Mouse (Mus musculus) intestine, embryonic 14.5 days (tissue): ENCODE results near the gene Rasgrf1. TPM values are rescaled to one million over a fixed set of nuclear protein-coding genes. Genes with fewer than 3 reads are reported as not detected.

ENCODE experiments used
- ATAC-seq: fragments of 200-750 bp; cut with Nextera tagmentation; replicated peaks from 2 replicates; pipeline ENCODE4 v1.8.0; 2017; ENCODE audit warnings: low read depth, moderate number of reproducible peaks, moderate TSS enrichment, moderate library complexity; ENCODE audit not compliant: low FRiP score, low TSS enrichment
- DNase-seq: peaks from one replicate; pipeline ENCODE4 v3.0.0-alpha.2; 2018; ENCODE audit warnings: low spot score
- H3K27ac ChIP-seq: fragments of 300-500 bp; sonication (generic); 2 replicates; pipeline ENCODE4 v1.5.1; 2014; ENCODE audit warnings: low read depth, mild to moderate bottlenecking, control low read depth
- H3K27me3 ChIP-seq: fragments of 300-500 bp; sonication (generic); replicated peaks from 2 replicates; pipeline ENCODE4 v1.6.1; 2014; ENCODE audit warnings: low read length, control low read depth; ENCODE audit not compliant: control insufficient read depth, insufficient read depth
- H3K36me3 ChIP-seq: fragments of 300-500 bp; sonication (generic); 2 replicates; pipeline ENCODE4 v1.6.1; 2014; ENCODE audit warnings: low read length, control low read depth; ENCODE audit not compliant: control insufficient read depth, insufficient read depth
- H3K4me1 ChIP-seq: fragments of 300-500 bp; sonication (generic); replicated peaks from 2 replicates; pipeline ENCODE4 v1.6.1; 2014; ENCODE audit warnings: low read length, control low read depth, mixed read lengths; ENCODE audit not compliant: control insufficient read depth, insufficient read depth
- H3K4me2 ChIP-seq: fragments of 300-500 bp; sonication (generic); 2 replicates; pipeline ENCODE4 v1.6.1; 2014; ENCODE audit warnings: low read length
- H3K4me3 ChIP-seq: fragments of 300-500 bp; sonication (generic); 2 replicates; pipeline ENCODE4 v1.5.1; 2014; ENCODE audit warnings: low read depth, low read length, control low read depth, mixed read lengths
- H3K9ac ChIP-seq: fragments of 300-500 bp; sonication (generic); 2 replicates; pipeline ENCODE4 v1.6.1; 2014; ENCODE audit warnings: mild to moderate bottlenecking, low read length
- H3K9me3 ChIP-seq: fragments of 300-500 bp; sonication (generic); 2 replicates; pipeline ENCODE4 v1.6.1; 2016; ENCODE audit warnings: low read length, control low read depth; ENCODE audit not compliant: control insufficient read depth
- WGBS: fragments of 180-500 bp; shearing (Covaris S2); extraction: QIAGEN DNeasy Blood & Tissue Kit; methylation state at CpG from one replicate; pipeline ENCODE4 v1.1.7; 2014; 5-methylcytosine and 5-hydroxymethylcytosine counted together
- polyA plus RNA-seq: library from polyadenylated mRNA; unstranded; fragments of >200 nt; fragmentation: Nextera tagmentation; extraction: Ambion mirVana; gene quantifications from 2 replicates; pipeline ENCODE4 v1.2.1, GENCODE M21; 2014

The Rasgrf1 gene
- polyA plus RNA-seq, 1 experiment from 2014 or later = 0.35 TPM

GRCm38 (mm10) chr9:89928497-89928896 lies 18.8 kb downstream of the Rasgrf1 start:
- DNase-seq (no peak), ATAC-seq (no peak)
- H3K4me3 ChIP-seq = no peak overlapping the region
- peaks cover 7% of the 10 kb centered on the region; the same call in 1 of the 2 replicates for H3K9me3 ChIP-seq
- no peak overlapping the region for H3K4me2 ChIP-seq
- H3K9ac ChIP-seq = no peak overlapping the region
- no peaks in the 10 kb centered on the region for H3K36me3 ChIP-seq
- H3K27ac ChIP-seq = no peak overlapping the region
- no peaks in the 10 kb centered on the region for H3K27me3 ChIP-seq
- no peaks in the 10 kb centered on the region for H3K4me1 ChIP-seq

- Histone ChIP-seq H3K27me3 (no peaks in the 10 kb centered on the region), H3K36me3 (no peaks in the 10 kb centered on the region), H3K9me3 (no peaks in the 10 kb centered on the region), H3K27ac (no peak overlapping the region), H3K9ac (no peak overlapping the region), H3K4me2 (no peak overlapping the region), H3K4me1 (no peaks in the 10 kb centered on the region), H3K4me3 (no peak overlapping the region)
- ATAC-seq (no peak), DNase-seq (no peak)
- 64% methylated on average over 1 of the region's 1 CpGs for WGBS
Observed at GRCm38 (mm10) chr9:89940428-89940827, 30.7 kb downstream of the Rasgrf1 start.

GRCm38 (mm10) chr9:89946830-89947229 lies 37.1 kb downstream of the Rasgrf1 start:
- no peaks in the 10 kb centered on the region for H3K27me3 ChIP-seq
- no peak overlapping the region for H3K4me3 ChIP-seq
- H3K4me1 ChIP-seq = no peaks in the 10 kb centered on the region
- 87% methylated on average over 9 of the region's 9 CpGs for WGBS
- no peaks in the 10 kb centered on the region for H3K9me3 ChIP-seq
- no peak overlapping the region for H3K27ac ChIP-seq
- DNase-seq (no peak), ATAC-seq (no peak; the same call in 1 of the 2 replicates)
- H3K36me3 ChIP-seq = no peaks in the 10 kb centered on the region
- H3K9ac ChIP-seq = no peak overlapping the region
- H3K4me2 ChIP-seq = no peak overlapping the region

DNA sequence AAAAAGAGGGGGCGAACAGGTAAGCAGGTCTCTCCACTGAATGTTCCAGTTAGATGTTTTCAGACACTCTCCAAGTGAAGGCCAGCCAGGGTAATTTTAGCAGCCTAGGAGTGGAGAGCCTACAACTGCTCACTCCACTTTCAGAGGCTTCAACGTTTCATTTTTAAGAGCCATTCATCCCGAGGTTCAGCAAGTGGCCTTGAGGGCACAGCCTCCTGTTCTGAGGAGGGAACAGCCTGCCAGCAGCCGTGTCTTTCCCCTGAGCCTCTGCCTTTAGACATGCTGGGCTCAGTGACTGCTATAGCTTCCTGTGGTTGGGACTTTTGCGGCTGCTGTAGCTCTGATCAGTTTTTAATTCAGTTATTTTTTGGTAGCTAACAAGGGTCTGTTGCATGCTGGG lies 38.9 kb downstream of the Rasgrf1 start:
- DNase-seq = no peak
- H3K9me3 ChIP-seq = no peaks in the 10 kb centered on the region
- H3K36me3 ChIP-seq = no peaks in the 10 kb centered on the region
- H3K27me3 ChIP-seq = no peaks in the 10 kb centered on the region
- no peak overlapping the region for H3K9ac ChIP-seq
- no peaks in the 10 kb centered on the region for H3K4me1 ChIP-seq
- no peak overlapping the region for H3K4me3 ChIP-seq
- WGBS = 62% methylated on average over 5 of the region's 5 CpGs
- no peak overlapping the region for H3K4me2 ChIP-seq
- H3K27ac ChIP-seq = no peak overlapping the region
- ATAC-seq = no peak

GRCm38 (mm10) chr9:89953596-89954215 lies 44.0 kb downstream of the Rasgrf1 start:
- Histone ChIP-seq H3K9me3 (no peaks in the 10 kb centered on the region), H3K4me1 (no peaks in the 10 kb centered on the region), H3K9ac (no peak overlapping the region), H3K36me3 (no peaks in the 10 kb centered on the region), H3K4me2 (no peak overlapping the region), H3K27ac (no peak overlapping the region), H3K4me3 (no peak overlapping the region), H3K27me3 (no peaks in the 10 kb centered on the region)
- DNase-seq (peak; percentile 34), ATAC-seq (no peak)
- WGBS = 86% methylated on average over 22 of the region's 22 CpGs

DNA sequence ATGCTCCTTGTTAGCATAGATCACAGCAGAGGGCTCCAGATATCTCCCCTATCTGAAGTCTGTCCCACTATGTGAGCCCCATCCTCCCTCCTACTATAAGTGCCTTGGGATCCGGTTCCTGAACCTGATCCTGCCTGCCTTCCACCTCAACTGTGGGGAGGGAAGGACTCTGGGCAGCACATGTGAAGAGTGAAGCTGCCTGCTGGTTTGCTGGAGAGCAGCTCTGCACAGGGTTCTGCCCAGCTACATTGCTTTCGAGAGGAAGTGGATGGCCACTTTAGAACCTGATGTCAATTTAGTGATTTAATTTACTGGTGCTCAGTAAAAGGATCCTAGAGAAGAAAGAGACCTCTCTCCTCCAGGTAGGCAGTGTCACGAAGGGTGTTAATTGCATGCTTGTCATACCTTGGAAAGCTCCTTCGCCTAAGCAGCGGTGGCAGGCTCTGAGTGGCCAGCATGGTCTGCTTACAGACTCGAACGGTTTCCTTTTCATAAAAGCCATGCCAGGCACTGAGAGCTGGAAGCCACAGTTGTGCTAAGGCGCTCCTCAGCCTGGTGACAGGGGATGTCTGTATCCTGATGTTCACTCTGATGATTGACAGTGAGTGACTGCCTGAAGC lies 45.3 kb downstream of the Rasgrf1 start:
- Histone ChIP-seq H3K27ac (no peak overlapping the region), H3K9me3 (no peaks in the 10 kb centered on the region), H3K9ac (no peak overlapping the region), H3K4me1 (no peaks in the 10 kb centered on the region), H3K27me3 (no peaks in the 10 kb centered on the region), H3K36me3 (no peaks in the 10 kb centered on the region), H3K4me3 (no peak overlapping the region), H3K4me2 (no peak overlapping the region)
- DNase-seq (peak; percentile 43), ATAC-seq (no peak)
- WGBS = 53% methylated on average over 8 of the region's 8 CpGs

- no peak overlapping the region for H3K27ac ChIP-seq
- no peaks in the 10 kb centered on the region for H3K4me1 ChIP-seq
- H3K36me3 ChIP-seq = no peaks in the 10 kb centered on the region
- DNase-seq (peak; percentile 41), ATAC-seq (no peak)
- no peaks in the 10 kb centered on the region for H3K9me3 ChIP-seq
- H3K9ac ChIP-seq = no peak overlapping the region
- H3K4me3 ChIP-seq = no peak overlapping the region
- no peaks in the 10 kb centered on the region for H3K27me3 ChIP-seq
- H3K4me2 ChIP-seq = no peak overlapping the region
- 70% methylated on average over 2 of the region's 2 CpGs for WGBS
Observed at GRCm38 (mm10) chr9:89958959-89959358, 49.3 kb downstream of the Rasgrf1 start.

DNA sequence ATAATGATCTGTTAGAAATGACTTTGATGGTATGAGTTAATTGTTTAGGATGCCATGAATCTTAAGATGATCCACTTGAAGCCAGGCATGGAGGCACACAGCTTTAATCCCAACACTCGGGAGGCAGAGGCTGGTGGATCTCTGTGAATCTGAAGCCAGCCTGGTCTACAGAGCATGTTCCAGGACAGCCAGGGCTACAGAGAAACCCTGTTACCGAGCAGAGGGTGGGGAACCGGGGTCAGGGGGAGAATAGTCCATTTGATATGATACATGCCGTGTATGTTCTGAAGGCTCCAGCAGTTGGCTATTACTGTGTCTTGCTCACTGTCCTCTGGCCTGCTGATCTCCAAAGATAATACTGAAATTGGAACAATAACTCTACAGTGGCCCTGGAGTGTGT lies 54.4 kb downstream of the Rasgrf1 start:
- no peak overlapping the region for H3K27ac ChIP-seq
- H3K9me3 ChIP-seq = no peaks in the 10 kb centered on the region
- 82% methylated on average over 4 of the region's 4 CpGs for WGBS
- ATAC-seq (no peak), DNase-seq (no peak)
- H3K4me3 ChIP-seq = no peak overlapping the region
- H3K4me1 ChIP-seq = no peaks in the 10 kb centered on the region
- no peak overlapping the region for H3K9ac ChIP-seq
- H3K27me3 ChIP-seq = no peaks in the 10 kb centered on the region
- no peaks in the 10 kb centered on the region for H3K36me3 ChIP-seq
- H3K4me2 ChIP-seq = no peak overlapping the region

- 77% methylated on average over 4 of the region's 4 CpGs for WGBS
- Histone ChIP-seq H3K4me1 (no peaks in the 10 kb centered on the region), H3K4me2 (no peak overlapping the region), H3K9ac (no peak overlapping the region), H3K4me3 (no peak overlapping the region), H3K27ac (no peak overlapping the region), H3K27me3 (no peaks in the 10 kb centered on the region), H3K36me3 (no peaks in the 10 kb centered on the region), H3K9me3 (no peaks in the 10 kb centered on the region)
- ATAC-seq = no peak
- no peak for DNase-seq
Observed at GRCm38 (mm10) chr9:89967716-89968115, 58.0 kb downstream of the Rasgrf1 start.
